Mouse (Mus musculus): ENCODE results near the gene Slc22a17.

Gene Slc22a17

GRCm38 (mm10) chr14:54856703-54857102 lies 56.2 kb downstream of the Slc22a17 start:
- no peak for DNase-seq
